Mouse (Mus musculus) ES-E14 (cell line): ENCODE results near the gene Ypel1. TPM values are rescaled to one million over a fixed set of nuclear protein-coding genes. Genes with fewer than 3 reads are reported as not detected.

Experiments
- DNase-seq: peaks from one replicate; pipeline ENCODE4 v3.0.0-alpha.2; 2013; ENCODE audit warnings: low read depth, low spot score
- H3K27ac ChIP-seq: 2 replicates; pipeline ENCODE4 v1.5.1; 2012; ENCODE audit warnings: low read depth, mild to moderate bottlenecking, low read length, moderate library complexity, mixed read lengths; ENCODE audit not compliant: poor library complexity, insufficient read depth, severe bottlenecking
- H3K36me3 ChIP-seq: 2 replicates; pipeline ENCODE4 v1.6.1; 2012; ENCODE audit warnings: mild to moderate bottlenecking, low read length, moderate library complexity, mixed read lengths; ENCODE audit not compliant: control insufficient read depth, poor library complexity, insufficient read depth, severe bottlenecking
- H3K4me1 ChIP-seq, 2 experiments: fragments of 150-350 bp in 1 of 2; sonication (generic) in 1 of 2; 2 replicates each; pipeline ENCODE4 v1.6.1; 2012; ENCODE audit warnings: low read length in 2 of 2, mild to moderate bottlenecking in 1 of 2, mixed read lengths in 1 of 2; ENCODE audit not compliant: control insufficient read depth in 2 of 2, insufficient read depth in 2 of 2, poor library complexity in 1 of 2
- H3K4me3 ChIP-seq, 2 experiments: fragments of 150-350 bp in 1 of 2; sonication (generic) in 1 of 2; 2 replicates each; pipeline ENCODE4 v1.5.1; 2012; ENCODE audit warnings: low read length in 2 of 2, low read depth in 1 of 2, mild to moderate bottlenecking in 1 of 2, mixed read lengths in 1 of 2; ENCODE audit not compliant: insufficient read depth in 1 of 2, poor library complexity in 1 of 2, severe bottlenecking in 1 of 2
- H3K9ac ChIP-seq: 2 replicates; pipeline ENCODE4 v1.6.1; 2012; ENCODE audit warnings: low read depth, mild to moderate bottlenecking, low read length, mixed read lengths; ENCODE audit not compliant: poor library complexity, insufficient read depth, severe bottlenecking
- H3K9me3 ChIP-seq: fragments of 150-350 bp; sonication (generic); 2 replicates; pipeline ENCODE4 v1.6.1; 2012; ENCODE audit warnings: low read depth, mild to moderate bottlenecking, low read length; ENCODE audit not compliant: control insufficient read depth, insufficient read depth
- CHD2 ChIP-seq: IDR thresholded peaks from 2 replicates; pipeline ENCODE4 v1.6.1; 2014; ENCODE audit warnings: mild to moderate bottlenecking, low read depth, low read length, inconsistent platforms
- HCFC1 ChIP-seq: IDR thresholded peaks from 2 replicates; pipeline ENCODE4 v1.6.1; 2012; ENCODE audit warnings: low read length, inconsistent platforms, borderline replicate concordance; ENCODE audit not compliant: insufficient read depth
- MAFK ChIP-seq: IDR thresholded peaks from 2 replicates; pipeline ENCODE4 v1.6.1; 2014; ENCODE audit warnings: mild to moderate bottlenecking, low read depth, low read length, inconsistent platforms; ENCODE audit not compliant: insufficient read depth
- ZC3H11A ChIP-seq: IDR thresholded peaks from 2 replicates; pipeline ENCODE4 v1.6.1; 2012; ENCODE audit warnings: low read depth, mild to moderate bottlenecking, inconsistent platforms, low read length, borderline replicate concordance
- ZNF384 ChIP-seq: IDR thresholded peaks from 2 replicates; pipeline ENCODE4 v1.6.1; 2012; ENCODE audit warnings: low read depth, low read length, inconsistent platforms
- in situ Hi-C, 2 experiments: fragments of 600-800 bp; cut with MboI; formaldehyde crosslinking; loops; one replicate each; pipeline ENCODE4 v1.15.1; 2025; ENCODE audit warnings: low sequenced_read_pairs in 2 of 2, inconsistent platforms in 1 of 2; ENCODE audit not compliant: unreplicated experiment in 2 of 2
- total RNA-seq: library from RNA; depleted of rRNA; stranded (reverse); fragments of 300-350 nt; gene quantifications from 2 replicates; pipeline ENCODE4 v1.2.3, GENCODE M21; 2012

Ypel1 gene
- total RNA-seq, 1 experiment, result 5.9 TPM

GRCm38 (mm10) chr16:17040716-17041115 is 28.8 kb upstream of the Ypel1 start:
- no peak for DNase-seq
- Histone ChIP-seq H3K27ac (no peak overlapping the region), H3K9ac (no peak overlapping the region), H3K9me3 (no peaks in the 10 kb centered on the region), H3K36me3 (peaks cover 30% of the 10 kb centered on the region), H3K4me1 (peaks cover 0 to 2% of the 10 kb centered on the region in 2 experiments; a peak in 1 of 4 replicates), H3K4me3 (no peak overlapping the region)
- TF ChIP-seq CHD2, result no peak
- no peak for TF ChIP-seq HCFC1
- no peak for TF ChIP-seq ZC3H11A
- TF ChIP-seq ZNF384, result no peak
- no peak for TF ChIP-seq MAFK
- in situ Hi-C loops, result no loop called here

- no peak overlapping the region for H3K9ac ChIP-seq
- H3K4me3 ChIP-seq, result no peak overlapping the region
- no peak overlapping the region for H3K27ac ChIP-seq
- in situ Hi-C loops, result no loop called here
- peaks cover 31% of the 10 kb centered on the region for H3K36me3 ChIP-seq
- TF ChIP-seq ZNF384 (no peak), HCFC1 (no peak), MAFK (no peak), CHD2 (no peak), ZC3H11A (no peak)
- DNase-seq, result no peak
- H3K4me1 ChIP-seq, result peaks cover 0 to 2% of the 10 kb centered on the region in 2 experiments; a peak in 1 of 4 replicates
- H3K9me3 ChIP-seq, result no peaks in the 10 kb centered on the region
Measured at GRCm38 (mm10) chr16:17041417-17041816, 28.1 kb upstream of the Ypel1 start.

GRCm38 (mm10) chr16:17044320-17044719 is 25.2 kb upstream of the Ypel1 start:
- in situ Hi-C loops, result no loop called here
- Histone ChIP-seq H3K9me3 (no peaks in the 10 kb centered on the region), H3K4me1 (peaks cover 0 to 2% of the 10 kb centered on the region in 2 experiments; a peak in 1 of 4 replicates), H3K27ac (no peak overlapping the region), H3K9ac (no peak overlapping the region), H3K4me3 (no peak overlapping the region), H3K36me3 (peaks cover 33% of the 10 kb centered on the region)
- no peak for DNase-seq
- TF ChIP-seq CHD2, result no peak
- TF ChIP-seq HCFC1, result no peak
- TF ChIP-seq ZNF384, result no peak
- no peak for TF ChIP-seq MAFK
- no peak for TF ChIP-seq ZC3H11A

GRCm38 (mm10) chr16:17045287-17045686 is 24.2 kb upstream of the Ypel1 start:
- TF ChIP-seq MAFK (no peak), CHD2 (no peak), ZC3H11A (no peak)
- Histone ChIP-seq H3K27ac (no peak overlapping the region), H3K36me3 (peaks cover 27% of the 10 kb centered on the region), H3K4me3 (no peak overlapping the region), H3K9ac (no peak overlapping the region), H3K9me3 (no peaks in the 10 kb centered on the region), H3K4me1 (peaks cover 0 to 2% of the 10 kb centered on the region in 2 experiments; a peak in 1 of 4 replicates)
- DNase-seq, result no peak
- in situ Hi-C loops, result no loop called here

- TF ChIP-seq CHD2 (no peak), ZC3H11A (no peak), HCFC1 (no peak), ZNF384 (no peak), MAFK (no peak)
- no peak overlapping the region for H3K4me3 ChIP-seq
- in situ Hi-C loops, result no loop called here
- H3K9me3 ChIP-seq, result no peaks in the 10 kb centered on the region
- DNase-seq, result no peak
- H3K4me1 ChIP-seq, result peaks cover 0 to 6% of the 10 kb centered on the region in 2 experiments; a peak in 1 of 4 replicates
- no peak overlapping the region for H3K9ac ChIP-seq
- peaks cover 11% of the 10 kb centered on the region for H3K36me3 ChIP-seq
- no peak overlapping the region for H3K27ac ChIP-seq
Measured at GRCm38 (mm10) chr16:17049886-17050285, 19.6 kb upstream of the Ypel1 start.
